Mouse (Mus musculus): ENCODE results near the gene Stat6. TPM values are rescaled to one million over a fixed set of nuclear protein-coding genes. Genes with fewer than 3 reads are reported as not detected.

Gene Stat6
- 10 to 100 TPM; 24.6 to 55.2 TPM for polyA plus RNA-seq (2012; fragmentation: generic; extraction: Trizol)

GRCm38 (mm10) chr10:127642772-127643552, at the start of gene Stat6:
Gene Stat6, plus strand, starts transcription at chr10:127642986.

GRCm38 (mm10) chr10:127620406-127621190, 22.2 kb upstream of the Stat6 start, which contains the start of gene Lrp1:
Gene Lrp1, minus strand, starts transcription at chr10:127621148.

GRCm38 (mm10) chr10:127666501-127667268, 23.9 kb downstream of the Stat6 start, which contains the start of gene Nemp1:
Gene Nemp1, plus strand, starts transcription at chr10:127666901.

GRCm38 (mm10) chr10:127668093-127669050, 25.6 kb downstream of the Stat6 start, which contains the start of gene Nab2:
Gene Nab2, minus strand, starts transcription at chr10:127668568.

GRCm38 (mm10) chr10:127704766-127705220, 62.0 kb downstream of the Stat6 start, which contains the start of gene Myo1a:
Gene Myo1a, plus strand, starts transcription at chr10:127705170.

Other genes starting within 250 kb of the Stat6 start
- 1 to 10 TPM in 1 of 2 experiments, under 1 TPM in 1; 0.35 to 1.3 TPM for gene Stac3, start 141.3 kb upstream of the Stat6 start, polyA plus RNA-seq (2012; fragmentation: generic; extraction: Trizol)
- under 1 TPM; 0.23 to 0.73 TPM for gene Ndufa4l2, start 128.0 kb upstream of the Stat6 start, polyA plus RNA-seq (2012; fragmentation: generic; extraction: Trizol)
- 100 to 1,000 TPM in 1 of 2 experiments, 10 to 100 TPM in 1; 59.7 to 274 TPM for gene Shmt2, start 120.5 kb upstream of the Stat6 start, polyA plus RNA-seq (2012; fragmentation: generic; extraction: Trizol)
- gene Nxph4, start 108.4 kb upstream of the Stat6 start, polyA plus RNA-seq (2012; fragmentation: generic; extraction: Trizol) = 1 to 10 TPM; 1.7 to 2.9 TPM
- gene Lrp1, start 21.8 kb upstream of the Stat6 start, polyA plus RNA-seq (2012; fragmentation: generic; extraction: Trizol) = 100 to 1,000 TPM in 1 of 2 experiments, 10 to 100 TPM in 1; 76.0 to 618 TPM
- 1 to 10 TPM; 2.0 to 8.1 TPM for gene Nemp1, start 23.9 kb downstream of the Stat6 start, polyA plus RNA-seq (2012; fragmentation: generic; extraction: Trizol)
- gene Nab2, start 25.6 kb downstream of the Stat6 start, polyA plus RNA-seq (2012; fragmentation: generic; extraction: Trizol) = 10 to 100 TPM; 29.5 to 92.6 TPM
- under 1 TPM; 0.15 to 0.47 TPM for gene Myo1a, start 62.2 kb downstream of the Stat6 start, polyA plus RNA-seq (2012; fragmentation: generic; extraction: Trizol)
- gene Tac2, start 81.5 kb downstream of the Stat6 start, polyA plus RNA-seq (2012; fragmentation: generic; extraction: Trizol) = not detected
- 1 to 10 TPM in 1 of 2 experiments, under 1 TPM in 1; 0.61 to 3.7 TPM for gene Zbtb39, start 96.6 kb downstream of the Stat6 start, polyA plus RNA-seq (2012; fragmentation: generic; extraction: Trizol)
- under 1 TPM; 0.05 to 0.27 TPM for gene Gpr182, start 108.7 kb downstream of the Stat6 start, polyA plus RNA-seq (2012; fragmentation: generic; extraction: Trizol)
- under 1 TPM; 0.01 to 0.04 TPM for gene Rdh1, start 116.7 kb downstream of the Stat6 start, polyA plus RNA-seq (2012; fragmentation: generic; extraction: Trizol)
- gene Rdh16f1, start 116.8 kb downstream of the Stat6 start, polyA plus RNA-seq (2012; fragmentation: generic; extraction: Trizol) = under 1 TPM in 1 of 2 experiments, not detected in 1; 0.04 TPM
- under 1 TPM; 0.04 to 0.34 TPM for gene Rdh9, start 133.4 kb downstream of the Stat6 start, polyA plus RNA-seq (2012; fragmentation: generic; extraction: Trizol)
- gene Rdh16, start 158.2 kb downstream of the Stat6 start, polyA plus RNA-seq (2012; fragmentation: generic; extraction: Trizol) = not detected
- not detected for gene Rdh19, start 206.9 kb downstream of the Stat6 start, polyA plus RNA-seq (2012; fragmentation: generic; extraction: Trizol)
- gene Rdh16f2, start 223.5 kb downstream of the Stat6 start, polyA plus RNA-seq (2012; fragmentation: generic; extraction: Trizol) = under 1 TPM in 1 of 2 experiments, not detected in 1; 0.02 TPM
- gene Rdh7, start 245.8 kb downstream of the Stat6 start, polyA plus RNA-seq (2012; fragmentation: generic; extraction: Trizol) = not detected